Mouse (Mus musculus): Measurements from ENCODE around the gene Mrpl51.

Gene Mrpl51

DNA sequence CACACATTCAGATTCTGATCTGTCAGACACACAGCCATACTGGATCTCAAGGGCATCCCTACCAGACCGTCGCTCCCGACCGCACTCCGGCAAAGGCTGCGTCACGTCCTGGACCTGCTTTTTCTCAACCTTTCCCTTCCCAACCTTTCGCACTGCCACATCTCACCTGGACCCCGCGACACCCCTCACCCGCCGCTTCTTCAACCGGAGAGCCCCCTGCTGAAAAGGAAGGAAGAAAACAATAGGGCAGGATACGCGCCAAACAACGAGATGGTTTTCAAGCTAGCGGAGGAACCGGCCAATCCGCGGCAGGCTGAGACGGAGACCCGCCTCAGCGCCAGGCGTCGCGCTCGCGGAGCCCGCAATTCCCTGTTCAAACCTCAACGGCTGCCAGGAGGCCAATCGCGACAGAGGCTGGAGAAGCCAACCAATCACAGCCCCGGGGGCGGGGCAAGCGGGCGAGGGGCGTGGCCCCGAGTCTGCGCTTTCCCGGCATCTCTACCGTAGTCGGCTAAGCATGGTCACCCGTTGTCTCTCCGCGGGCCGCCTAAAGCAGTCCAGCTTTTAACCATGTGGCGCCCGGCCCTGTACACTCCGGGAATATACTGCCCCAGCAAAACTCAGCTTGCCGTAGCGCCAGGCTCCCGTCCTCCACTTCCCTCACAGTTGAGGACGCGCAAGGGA lies at the start of gene Mrpl51, which contains the start of gene Ncapd2:
TSS of gene Mrpl51 (plus strand) at position 470 of the 684 bp plus-strand sequence.
TSS of gene Ncapd2 (minus strand) at position 370 of the 684 bp plus-strand sequence.
- peak; percentile 96 to 98 for DNase-seq (ENCODE audit: low spot score in 2 of 2)

DNA sequence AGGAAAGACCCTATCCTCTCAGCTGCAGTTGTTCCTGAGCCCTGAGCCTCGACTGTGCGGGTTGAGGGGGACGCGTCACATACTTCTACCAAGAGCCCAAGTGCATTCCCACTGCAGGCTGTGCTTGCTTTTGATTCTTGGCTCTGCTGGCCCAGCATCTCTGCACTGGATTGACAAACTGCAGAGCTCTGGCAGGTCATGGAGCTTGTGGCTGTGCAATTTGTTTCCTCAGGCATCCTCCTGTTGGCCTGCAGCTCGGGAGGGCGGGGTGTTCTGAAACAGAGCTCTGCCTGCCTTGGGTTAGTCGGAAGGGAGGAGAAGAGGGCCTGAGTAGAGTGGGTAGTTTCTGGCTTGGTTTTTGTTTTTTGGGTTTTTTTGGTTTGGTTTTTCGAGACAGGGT lies 49.2 kb upstream of the Mrpl51 start:
- DNase-seq (ENCODE audit: low spot score in 2 of 2) = no peak

- DNase-seq (ENCODE audit: low spot score in 2 of 2) = no peak
These were observed 48.5 kb upstream of the Mrpl51 start for GRCm38 (mm10) chr6:125143128-125143527.

DNA sequence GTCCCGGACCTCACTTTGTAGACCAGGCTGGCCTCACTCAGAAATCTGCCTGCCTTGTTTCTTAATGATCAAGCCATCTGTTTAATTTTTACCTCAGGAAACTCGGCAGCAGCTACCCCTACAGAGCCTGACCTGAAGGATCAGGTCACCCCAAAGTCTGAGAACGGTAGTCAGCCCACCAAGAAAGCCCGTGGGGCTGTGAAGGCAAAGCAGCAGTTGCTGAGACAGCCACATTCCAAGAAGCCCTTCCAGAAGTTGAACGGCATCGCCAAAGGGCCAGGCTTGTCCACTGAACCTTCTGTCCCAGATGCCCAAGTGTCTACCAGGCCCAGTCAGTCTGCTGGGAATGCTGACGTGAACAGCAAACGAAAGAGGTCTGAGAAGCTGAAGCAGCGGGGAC lies 47.7 kb upstream of the Mrpl51 start:
- DNase-seq (ENCODE audit: low spot score in 2 of 2) = no peak

- peak; percentile 87 to 88 for DNase-seq (ENCODE audit: low spot score in 2 of 2)
These were observed 46.6 kb upstream of the Mrpl51 start, which contains the start of gene Iffo1 for GRCm38 (mm10) chr6:125145001-125145400. Iffo1 (plus strand) TSS chr6:125145241.

GRCm38 (mm10) chr6:125145479-125145951 lies 46.1 kb upstream of the Mrpl51 start:
- DNase-seq (ENCODE audit: low spot score in 2 of 2) = no peak

DNA sequence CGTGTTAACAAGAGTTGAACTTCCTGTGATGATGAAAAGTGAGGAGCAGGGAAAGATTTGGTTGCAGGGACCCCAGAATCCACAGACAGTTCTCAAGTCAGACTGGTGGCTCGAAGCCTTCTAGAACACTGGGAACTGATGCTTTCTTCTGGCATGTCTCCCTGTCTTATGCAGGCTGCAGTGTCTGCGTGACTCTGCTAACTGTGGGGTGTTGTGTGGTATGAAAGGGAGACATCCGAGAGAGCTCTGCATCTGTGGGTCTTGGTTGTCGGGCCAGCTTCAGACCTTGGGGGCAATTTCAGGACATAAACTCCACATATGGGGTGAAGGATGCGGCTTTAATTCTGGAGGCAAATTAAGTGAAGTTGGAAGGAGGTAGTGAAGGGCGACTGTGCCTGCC lies 45.5 kb upstream of the Mrpl51 start:
- no peak for DNase-seq (ENCODE audit: low spot score in 2 of 2)

DNA sequence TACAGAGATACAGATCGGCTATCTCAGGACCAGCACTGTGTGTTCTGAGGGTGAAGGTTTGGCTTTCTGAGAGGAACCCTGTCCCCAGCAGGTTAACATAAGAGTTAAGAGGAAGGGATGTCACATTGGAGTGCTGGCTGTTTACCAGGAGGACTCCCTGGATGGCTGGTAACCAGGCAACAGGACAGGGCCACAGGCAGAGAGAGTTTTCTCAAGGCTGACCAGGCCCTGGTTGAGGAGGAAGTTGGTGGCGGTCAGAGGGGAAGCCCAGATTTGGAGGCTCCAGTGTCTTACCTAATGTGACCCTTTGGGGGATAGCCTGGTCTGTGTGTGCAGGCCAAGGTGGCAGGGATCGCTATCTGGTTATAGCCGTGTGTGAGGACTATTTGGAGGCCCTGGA lies 44.8 kb upstream of the Mrpl51 start:
- DNase-seq (ENCODE audit: low spot score in 2 of 2) = no peak

GRCm38 (mm10) chr6:125147329-125147728 lies 44.3 kb upstream of the Mrpl51 start:
- DNase-seq (ENCODE audit: low spot score in 2 of 2) = no peak

DNA sequence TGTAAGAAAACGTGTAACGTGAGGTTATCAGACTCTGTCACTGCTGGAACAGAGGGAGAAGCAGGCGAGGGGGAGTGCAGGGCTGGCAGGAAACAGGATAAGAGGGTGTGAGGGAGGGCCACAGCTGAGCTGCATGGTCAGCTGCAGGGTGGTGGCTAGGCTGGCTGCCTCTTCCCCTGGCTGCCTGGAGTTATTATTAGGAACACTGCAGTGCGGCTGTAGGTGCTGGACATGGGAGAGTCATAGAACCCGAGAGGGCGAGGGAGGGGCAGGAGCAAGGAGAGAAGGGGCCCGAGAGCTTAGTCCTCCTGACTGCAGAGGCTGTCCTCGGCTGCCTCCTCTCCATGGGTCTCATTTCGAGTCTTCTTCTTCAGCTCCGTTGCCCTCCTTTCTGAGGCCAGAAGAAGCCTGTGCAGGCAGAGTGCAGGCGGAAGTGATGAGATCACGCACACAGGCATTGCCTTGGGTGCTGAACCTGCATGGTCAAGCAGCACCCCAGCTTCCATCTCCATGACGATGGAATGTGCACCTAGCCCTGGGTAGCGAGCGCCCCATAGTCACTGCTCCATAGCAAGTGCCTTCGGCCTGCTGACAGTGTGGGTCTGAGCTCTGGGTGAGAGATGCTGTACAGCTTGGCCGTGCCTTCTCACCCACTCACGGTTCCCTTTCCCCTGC lies 43.2 kb upstream of the Mrpl51 start:
- peak in 1 of 2 experiments; percentile 48 for DNase-seq (ENCODE audit: low spot score in 2 of 2)

DNA sequence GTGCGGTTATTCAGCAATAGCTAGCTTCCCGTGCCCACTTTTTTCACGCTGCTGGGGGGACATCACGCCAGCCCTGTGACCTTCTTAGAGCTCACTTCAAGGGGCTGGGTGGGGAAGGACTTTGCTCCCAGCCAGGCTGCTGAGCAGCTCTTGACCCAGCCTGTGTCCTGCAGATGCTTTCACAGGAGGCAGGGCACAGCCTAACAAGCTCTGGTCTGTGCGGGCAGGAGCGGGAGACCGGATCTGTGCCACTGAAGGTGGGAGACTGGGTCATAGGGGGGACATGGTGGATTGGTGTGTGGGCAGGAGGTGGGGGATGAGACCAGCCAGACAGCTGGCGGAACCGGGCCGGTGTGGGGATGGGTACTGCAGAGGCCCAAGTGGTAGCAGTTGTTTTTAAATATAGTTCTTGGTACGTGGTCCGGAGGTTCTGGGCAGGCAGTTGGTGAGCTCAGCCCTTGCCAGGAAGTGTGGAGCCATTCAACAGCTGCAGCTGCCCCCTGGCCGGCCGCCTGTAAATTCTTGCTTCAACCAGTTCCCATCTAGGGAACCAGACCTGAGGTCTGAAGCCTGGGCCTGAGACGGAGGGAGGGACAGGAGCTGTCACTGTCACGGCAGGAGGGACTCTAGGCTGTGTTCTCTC lies 42.6 kb upstream of the Mrpl51 start:
- peak in 1 of 2 experiments; percentile 37 for DNase-seq (ENCODE audit: low spot score in 2 of 2)

GRCm38 (mm10) chr6:125149569-125149950 lies 42.0 kb upstream of the Mrpl51 start:
- no peak for DNase-seq (ENCODE audit: low spot score in 2 of 2)

DNA sequence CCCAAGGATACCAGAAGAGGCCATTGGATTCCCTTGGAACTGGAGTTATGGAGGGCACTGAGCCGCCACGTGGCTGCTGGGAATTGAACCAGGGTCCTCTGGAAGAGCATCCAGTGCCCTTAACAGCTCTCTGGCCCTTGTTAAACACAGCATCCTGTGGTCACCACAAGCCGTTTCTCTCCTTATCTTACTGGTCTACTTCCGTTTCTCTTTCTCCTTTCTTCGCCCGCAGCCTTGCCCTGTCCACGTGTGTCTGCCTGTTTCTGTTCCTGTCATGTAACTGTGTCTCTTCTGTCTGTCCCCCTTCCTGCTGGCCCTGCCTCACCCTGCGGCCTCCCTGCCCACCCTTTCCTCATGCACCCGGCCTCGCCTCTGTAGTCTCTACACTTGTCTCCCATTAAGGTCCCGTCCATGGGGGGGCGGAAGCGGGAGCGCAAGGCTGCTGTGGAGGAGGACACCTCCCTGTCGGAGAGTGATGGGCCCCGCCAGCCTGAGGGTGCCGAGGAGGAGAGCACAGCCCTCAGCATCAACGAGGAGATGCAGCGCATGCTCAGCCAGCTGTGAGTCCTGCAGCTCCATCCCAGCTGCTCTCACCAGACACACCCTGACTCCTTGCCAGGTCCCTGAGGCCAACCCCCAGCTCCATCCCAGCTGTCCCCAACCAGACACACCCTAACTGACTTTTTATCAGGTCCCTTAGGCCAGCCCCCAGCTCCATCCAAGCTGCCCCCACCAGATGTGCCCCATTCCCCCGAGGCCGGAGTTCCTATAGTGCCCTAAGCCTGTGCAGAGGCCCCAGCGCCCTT lies 39.2 kb upstream of the Mrpl51 start:
- peak in 1 of 2 experiments; percentile 70 for DNase-seq (ENCODE audit: low spot score in 2 of 2)

- DNase-seq (ENCODE audit: low spot score in 2 of 2) = no peak
These were observed 38.6 kb upstream of the Mrpl51 start for GRCm38 (mm10) chr6:125153018-125153389.

DNA sequence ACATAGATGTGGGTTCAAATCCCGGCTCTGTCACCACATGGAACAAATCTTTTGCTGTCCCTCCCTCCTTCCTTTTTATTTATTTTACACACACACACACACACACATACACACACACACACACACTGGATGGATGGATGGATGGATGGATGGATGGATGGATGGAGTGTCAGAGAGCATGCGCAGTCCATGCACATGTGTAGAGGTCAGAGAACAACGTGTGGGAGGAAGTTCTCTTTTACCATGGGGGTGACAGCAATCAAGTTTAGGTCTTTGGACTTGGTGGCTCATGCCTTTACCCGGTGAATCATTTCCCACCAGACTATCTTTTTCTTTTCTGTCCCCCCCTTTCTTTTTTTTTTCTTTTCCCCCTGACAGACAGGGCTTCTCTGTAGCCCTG lies 37.9 kb upstream of the Mrpl51 start:
- no peak for DNase-seq (ENCODE audit: low spot score in 2 of 2)

- no peak for DNase-seq (ENCODE audit: low spot score in 2 of 2)
These were observed 37.1 kb upstream of the Mrpl51 start for GRCm38 (mm10) chr6:125154550-125154949.

DNA sequence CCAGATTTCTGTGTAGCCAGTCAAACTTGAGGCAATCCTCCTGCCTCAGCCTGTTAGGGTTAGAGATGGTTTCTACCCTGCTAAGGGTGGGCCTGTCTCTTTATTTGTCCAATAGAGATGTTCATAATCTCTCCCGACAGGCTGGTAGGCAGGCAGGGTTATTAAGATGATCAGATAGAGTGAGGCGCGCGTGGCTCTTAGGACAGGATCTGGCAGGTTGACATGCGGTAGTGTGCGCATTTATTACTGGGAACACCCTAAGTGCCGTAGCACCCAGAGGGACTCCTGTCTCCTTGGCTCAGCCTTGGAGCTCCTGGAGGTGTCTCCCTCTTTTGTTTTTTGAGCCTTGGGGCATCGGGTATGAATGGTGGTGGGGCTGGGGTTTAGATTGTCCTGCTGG lies 36.3 kb upstream of the Mrpl51 start:
- no peak for DNase-seq (ENCODE audit: low spot score in 2 of 2)

DNA sequence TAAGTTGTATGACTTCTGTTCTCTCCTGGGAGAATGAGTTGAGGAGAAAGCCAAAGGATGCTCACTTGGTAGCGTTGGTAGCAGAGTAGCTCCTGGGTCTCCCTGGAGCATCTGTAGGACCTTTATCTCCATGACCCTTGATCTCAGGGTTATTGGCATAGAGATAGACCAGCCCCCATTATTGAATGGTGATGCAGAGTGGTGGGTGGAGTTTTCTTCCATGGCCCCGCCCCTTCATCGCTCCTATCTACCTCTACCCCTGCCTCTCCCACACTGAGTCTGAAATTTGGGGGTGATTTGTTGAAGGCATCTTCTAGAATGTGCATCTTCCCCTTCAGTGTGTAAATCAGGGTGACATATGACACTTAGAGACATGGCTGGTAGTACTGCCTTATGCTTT lies 35.1 kb upstream of the Mrpl51 start:
- DNase-seq (ENCODE audit: low spot score in 2 of 2) = no peak

GRCm38 (mm10) chr6:125156903-125157614 lies 34.5 kb upstream of the Mrpl51 start:
- no peak for DNase-seq (ENCODE audit: low spot score in 2 of 2)

DNA sequence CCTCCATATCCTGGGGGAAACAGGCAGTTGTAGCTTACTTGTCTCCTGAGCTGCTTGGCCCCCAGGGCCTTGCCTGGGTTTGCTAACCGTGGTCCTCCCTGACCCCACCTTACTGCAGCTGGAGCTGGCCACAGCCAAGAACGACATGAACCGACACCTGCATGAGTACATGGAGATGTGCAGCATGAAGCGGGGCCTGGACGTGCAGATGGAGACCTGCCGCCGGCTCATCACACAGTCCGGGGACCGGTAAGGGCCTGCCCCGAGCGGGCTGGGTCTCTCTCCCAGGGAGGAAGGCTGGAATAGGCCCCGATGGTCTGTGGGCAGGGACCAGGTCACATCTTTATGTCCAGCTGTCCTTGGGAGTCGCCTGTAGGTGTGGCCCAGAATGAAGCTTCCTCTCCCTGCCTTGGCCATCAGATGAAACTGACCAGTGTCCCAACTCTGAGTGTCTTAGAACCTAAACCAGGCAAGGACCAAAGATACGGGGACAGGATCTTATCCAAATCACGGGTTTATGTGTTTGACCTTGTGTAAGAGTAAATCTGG lies 32.6 kb upstream of the Mrpl51 start:
- DNase-seq (ENCODE audit: low spot score in 2 of 2) = no peak
